Mouse (Mus musculus) embryonic facial prominence, embryonic 12.5 days (tissue): ENCODE data around the gene Osgin1. TPM values are rescaled to one million over a fixed set of nuclear protein-coding genes. Genes with fewer than 3 reads are reported as not detected.

Experiments
- ATAC-seq: fragments of 200-750 bp; cut with Nextera tagmentation; 2 replicates; pipeline ENCODE4 v1.8.0; 2017; ENCODE audit not compliant: insufficient number of reproducible peaks, insufficient read depth, low FRiP score, low TSS enrichment
- H3K27ac ChIP-seq: fragments of 300-500 bp; sonication (generic); 2 replicates; pipeline ENCODE4 v1.5.1; 2016; ENCODE audit warnings: mild to moderate bottlenecking
- H3K27me3 ChIP-seq: fragments of 300-500 bp; sonication (generic); 2 replicates; pipeline ENCODE4 v1.6.1; 2016; ENCODE audit warnings: mild to moderate bottlenecking, moderate library complexity
- H3K36me3 ChIP-seq: fragments of 300-500 bp; sonication (generic); 2 replicates; pipeline ENCODE4 v1.6.1; 2016; ENCODE audit warnings: mild to moderate bottlenecking
- H3K4me1 ChIP-seq: fragments of 300-500 bp; sonication (generic); 2 replicates; pipeline ENCODE4 v1.6.1; 2016
- H3K4me2 ChIP-seq: fragments of 300-500 bp; sonication (generic); replicated peaks from 2 replicates; pipeline ENCODE4 v1.6.1; 2016; ENCODE audit warnings: mild to moderate bottlenecking, moderate library complexity
- H3K4me3 ChIP-seq: fragments of 300-500 bp; sonication (generic); 2 replicates; pipeline ENCODE4 v1.5.1; 2016; ENCODE audit warnings: mild to moderate bottlenecking
- H3K9ac ChIP-seq: fragments of 300-500 bp; sonication (generic); 2 replicates; pipeline ENCODE4 v1.6.1; 2016; ENCODE audit warnings: mild to moderate bottlenecking, moderate library complexity
- H3K9me3 ChIP-seq: fragments of 300-500 bp; sonication (generic); 2 replicates; pipeline ENCODE4 v1.6.1; 2016; ENCODE audit warnings: mild to moderate bottlenecking, moderate library complexity
- WGBS: fragments of 180-500 bp; shearing (Covaris S2); methylation state at CpG from one replicate; pipeline ENCODE4 v1.1.7; 2016; 5-methylcytosine and 5-hydroxymethylcytosine counted together
- polyA plus RNA-seq: library from polyadenylated mRNA; unstranded; fragments of >200 nt; fragmentation: Nextera tagmentation; extraction: Ambion mirVana; gene quantifications from 2 replicates; pipeline ENCODE4 v1.2.1, GENCODE M21; 2016

Osgin1 gene
- polyA plus RNA-seq, 1 experiment from 2014 or later, result 0.56 TPM

DNA sequence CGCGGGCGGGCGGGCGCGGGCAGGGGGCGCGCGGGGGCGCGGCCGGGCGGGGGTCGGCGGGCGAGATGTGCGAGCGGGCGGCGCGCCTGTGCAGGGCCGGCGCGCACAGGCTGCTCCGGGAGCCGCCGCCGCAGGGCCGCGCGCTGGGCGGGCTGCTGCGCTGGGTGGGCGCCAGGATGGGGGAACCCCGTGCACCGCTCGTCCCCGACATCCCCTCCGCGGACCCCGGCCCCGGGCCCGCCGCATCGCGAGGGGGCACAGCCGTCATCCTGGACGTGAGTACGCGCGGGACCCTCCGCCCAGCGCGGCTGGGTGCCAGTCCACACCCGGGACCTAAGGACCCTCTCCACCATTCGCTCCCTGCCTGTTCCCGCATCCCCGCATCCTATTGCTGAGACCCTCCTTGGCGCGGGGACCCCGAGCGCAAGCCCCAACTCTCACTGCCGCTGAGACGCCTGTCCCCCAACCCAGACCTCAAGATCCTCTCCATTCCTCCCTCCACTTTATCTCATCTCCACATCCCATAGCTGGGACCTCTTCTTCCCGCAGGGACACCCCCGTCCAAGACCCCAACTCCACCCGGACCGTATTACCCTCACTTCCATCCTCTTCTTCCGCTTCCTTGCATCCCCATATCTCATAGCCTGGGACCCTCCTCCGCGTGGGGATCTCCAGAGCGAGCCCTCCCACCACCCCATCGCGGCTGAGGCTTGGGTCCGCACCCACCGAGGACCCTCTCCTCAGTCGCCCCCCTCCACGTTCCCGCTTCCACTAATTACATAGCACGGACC is 13.3 kb downstream of the Osgin1 start:
- H3K27ac ChIP-seq, result no peak overlapping the region
- peaks cover 11% of the 10 kb centered on the region; the same call in 1 of the 2 replicates for H3K4me1 ChIP-seq
- H3K4me3 ChIP-seq, result peak overlapping the region; percentile 54
- no peaks in the 10 kb centered on the region for H3K36me3 ChIP-seq
- ATAC-seq, result no peak
- peak overlapping the region; percentile 55 for H3K9ac ChIP-seq
- WGBS, result under 1% methylated on average over 39 of the region's 80 CpGs
- H3K9me3 ChIP-seq, result no peaks in the 10 kb centered on the region
- H3K4me2 ChIP-seq, result peak overlapping the region; percentile 72
- H3K27me3 ChIP-seq, result peaks cover 37% of the 10 kb centered on the region

DNA sequence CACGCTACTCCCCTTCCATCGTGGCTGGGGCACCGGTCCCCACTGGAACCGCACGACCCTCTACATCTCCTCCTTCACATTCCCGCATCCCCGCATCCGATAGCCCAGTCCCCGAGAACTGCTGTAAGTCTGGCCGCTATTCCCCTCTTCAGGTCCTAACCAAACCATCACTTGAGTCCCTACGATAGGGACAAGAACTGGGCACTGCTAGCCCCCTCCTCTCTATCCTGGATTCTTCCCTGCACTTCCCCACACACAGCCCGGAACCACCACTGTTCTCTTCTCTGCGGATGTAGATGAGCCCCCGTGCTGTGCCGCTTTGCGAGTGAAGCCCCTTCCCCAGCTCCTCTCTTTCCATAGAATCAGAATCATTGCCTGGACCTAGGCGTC is 13.9 kb downstream of the Osgin1 start:
- peaks cover 35% of the 10 kb centered on the region for H3K27me3 ChIP-seq
- peak overlapping the region; percentile 55 for H3K9ac ChIP-seq
- H3K4me2 ChIP-seq, result peak overlapping the region; percentile 72
- peak overlapping the region; percentile 54 for H3K4me3 ChIP-seq
- no peaks in the 10 kb centered on the region for H3K9me3 ChIP-seq
- H3K4me1 ChIP-seq, result peaks cover 11% of the 10 kb centered on the region; the same call in 1 of the 2 replicates
- ATAC-seq, result no peak
- no peak overlapping the region for H3K27ac ChIP-seq
- 2% methylated on average over 17 of the region's 17 CpGs for WGBS
- no peaks in the 10 kb centered on the region for H3K36me3 ChIP-seq

DNA sequence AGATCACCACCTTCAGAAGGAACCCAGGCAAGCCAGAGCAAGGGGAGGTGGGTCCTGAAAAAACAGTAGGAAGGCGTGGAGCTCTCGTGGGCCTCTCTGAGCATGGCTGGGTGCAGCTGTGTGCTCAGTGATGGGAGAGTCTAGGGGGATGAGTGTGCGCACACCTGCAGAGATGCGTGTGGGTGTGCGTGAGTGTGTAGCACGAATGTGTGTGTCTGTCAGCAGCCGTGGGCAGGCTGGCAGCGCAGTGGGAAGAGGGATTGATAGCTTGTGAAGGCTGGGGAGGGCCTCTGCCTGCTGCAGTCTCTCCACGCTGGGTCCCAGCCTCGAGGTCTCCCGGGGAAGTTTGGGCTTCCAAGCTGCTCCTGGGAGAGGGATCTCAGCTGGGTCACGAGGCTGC is 15.7 kb downstream of the Osgin1 start:
- Histone ChIP-seq H3K9me3 (no peaks in the 10 kb centered on the region), H3K4me2 (no peak overlapping the region), H3K27ac (no peak overlapping the region), H3K36me3 (no peaks in the 10 kb centered on the region), H3K9ac (no peak overlapping the region), H3K4me3 (no peak overlapping the region), H3K27me3 (peaks cover 35% of the 10 kb centered on the region), H3K4me1 (peaks cover 11% of the 10 kb centered on the region; the same call in 1 of the 2 replicates)
- no peak for ATAC-seq
- 74% methylated on average over 12 of the region's 12 CpGs for WGBS

GRCm38 (mm10) chr8:119451131-119451530 is 17.2 kb downstream of the Osgin1 start:
- ATAC-seq, result no peak
- Histone ChIP-seq H3K4me1 (peaks cover 9% of the 10 kb centered on the region; the same call in 1 of the 2 replicates), H3K4me3 (no peak overlapping the region), H3K36me3 (no peaks in the 10 kb centered on the region), H3K4me2 (no peak overlapping the region), H3K27ac (no peak overlapping the region), H3K9ac (no peak overlapping the region), H3K9me3 (no peaks in the 10 kb centered on the region), H3K27me3 (peaks cover 32% of the 10 kb centered on the region)
- 84% methylated on average over 4 of the region's 4 CpGs for WGBS

GRCm38 (mm10) chr8:119452919-119453318 is 19.0 kb downstream of the Osgin1 start:
- Histone ChIP-seq H3K36me3 (no peaks in the 10 kb centered on the region), H3K27ac (no peak overlapping the region), H3K4me1 (0 out of 2 replicates have a peak, but pooled peaks cover under 1% of the 10 kb centered on the region), H3K9me3 (no peaks in the 10 kb centered on the region), H3K4me2 (no peak overlapping the region), H3K9ac (no peak overlapping the region), H3K4me3 (no peak overlapping the region), H3K27me3 (peaks cover 23% of the 10 kb centered on the region)
- no peak for ATAC-seq
- WGBS, result 82% methylated on average over 5 of the region's 5 CpGs

GRCm38 (mm10) chr8:119456045-119456444 is 22.1 kb downstream of the Osgin1 start:
- no peaks in the 10 kb centered on the region for H3K9me3 ChIP-seq
- WGBS, result 87% methylated on average over 5 of the region's 5 CpGs
- H3K9ac ChIP-seq, result no peak overlapping the region
- no peaks in the 10 kb centered on the region for H3K4me1 ChIP-seq
- no peak for ATAC-seq
- no peak overlapping the region for H3K4me3 ChIP-seq
- H3K27me3 ChIP-seq, result 0 out of 2 replicates have a peak, but pooled peaks cover 1% of the 10 kb centered on the region
- H3K36me3 ChIP-seq, result no peaks in the 10 kb centered on the region
- H3K4me2 ChIP-seq, result no peak overlapping the region
- H3K27ac ChIP-seq, result no peak overlapping the region

GRCm38 (mm10) chr8:119459724-119460123 is 25.8 kb downstream of the Osgin1 start:
- H3K4me2 ChIP-seq, result no peak overlapping the region
- H3K27me3 ChIP-seq, result peaks cover 14% of the 10 kb centered on the region
- H3K9ac ChIP-seq, result no peak overlapping the region
- no peak for ATAC-seq
- WGBS, result 56% methylated on average over 16 of the region's 16 CpGs
- H3K4me3 ChIP-seq, result no peak overlapping the region
- no peaks in the 10 kb centered on the region for H3K9me3 ChIP-seq
- 0 out of 2 replicates have a peak, but pooled peaks cover under 1% of the 10 kb centered on the region for H3K4me1 ChIP-seq
- 0 out of 2 replicates have a peak overlapping the region, but pooled peaks have one; percentile 6 for H3K27ac ChIP-seq
- no peaks in the 10 kb centered on the region for H3K36me3 ChIP-seq

DNA sequence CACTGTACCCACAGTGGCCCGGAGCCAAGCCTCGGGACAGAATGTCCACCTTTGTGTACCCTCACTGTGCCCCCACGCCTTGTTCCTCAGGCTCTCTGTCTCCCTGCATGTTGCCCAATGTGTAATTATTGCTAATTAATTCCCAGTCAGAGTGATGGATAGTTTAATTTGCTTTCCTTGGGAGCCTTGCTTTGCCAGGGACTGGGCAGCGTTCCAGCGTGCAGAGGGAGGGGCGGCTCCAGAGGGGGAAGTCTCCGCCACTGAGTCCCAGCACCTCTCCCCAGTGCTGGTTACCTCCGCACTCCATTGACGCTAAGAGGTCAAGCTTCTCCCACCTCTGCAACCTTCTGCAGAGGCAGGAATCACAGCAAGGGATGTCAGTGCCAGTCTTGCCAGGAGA is 27.4 kb downstream of the Osgin1 start:
- no peaks in the 10 kb centered on the region for H3K9me3 ChIP-seq
- no peak for ATAC-seq
- peaks cover 30% of the 10 kb centered on the region for H3K27me3 ChIP-seq
- no peak overlapping the region for H3K27ac ChIP-seq
- WGBS, result 75% methylated on average over 9 of the region's 9 CpGs
- H3K9ac ChIP-seq, result no peak overlapping the region
- H3K36me3 ChIP-seq, result no peaks in the 10 kb centered on the region
- peaks cover 15% of the 10 kb centered on the region for H3K4me1 ChIP-seq
- no peak overlapping the region for H3K4me3 ChIP-seq
- H3K4me2 ChIP-seq, result no peak overlapping the region

GRCm38 (mm10) chr8:119463709-119464108 is 29.8 kb downstream of the Osgin1 start:
- no peak for ATAC-seq
- peaks cover 42% of the 10 kb centered on the region for H3K27me3 ChIP-seq
- no peaks in the 10 kb centered on the region for H3K36me3 ChIP-seq
- 60% methylated on average over 7 of the region's 7 CpGs for WGBS
- H3K9me3 ChIP-seq, result no peaks in the 10 kb centered on the region
- peaks cover 16% of the 10 kb centered on the region for H3K4me1 ChIP-seq
- no peak overlapping the region for H3K27ac ChIP-seq
- H3K4me3 ChIP-seq, result no peak overlapping the region
- H3K9ac ChIP-seq, result no peak overlapping the region
- no peak overlapping the region for H3K4me2 ChIP-seq

DNA sequence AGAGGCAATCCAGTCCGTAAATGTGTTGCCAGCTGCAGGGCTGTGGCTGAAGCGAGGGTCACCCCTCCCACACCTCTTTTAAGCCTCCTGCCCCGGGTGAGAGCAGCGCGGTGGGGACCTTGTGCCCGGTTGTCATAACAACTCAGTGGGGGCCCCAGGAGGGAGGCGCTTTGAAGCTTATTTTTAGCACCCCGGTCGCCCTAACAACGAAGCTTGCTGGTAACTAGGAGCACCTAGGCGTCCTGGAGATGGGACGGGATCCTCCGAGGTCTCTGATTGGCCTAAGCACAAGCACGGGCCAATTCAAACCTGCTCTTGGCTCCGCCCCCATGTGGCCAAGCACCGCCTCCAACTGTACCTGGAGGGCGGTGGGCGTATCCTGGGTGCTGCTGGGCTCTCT is 32.2 kb downstream of the Osgin1 start:
- no peak; the same call in 1 of the 2 replicates for ATAC-seq
- Histone ChIP-seq H3K9me3 (no peaks in the 10 kb centered on the region), H3K9ac (no peak overlapping the region), H3K27me3 (peaks cover 42% of the 10 kb centered on the region), H3K4me2 (peak overlapping the region; percentile 37), H3K27ac (no peak overlapping the region), H3K4me3 (no peak overlapping the region), H3K36me3 (no peaks in the 10 kb centered on the region), H3K4me1 (peaks cover 16% of the 10 kb centered on the region)
- WGBS, result 3% methylated on average over 18 of the region's 18 CpGs

DNA sequence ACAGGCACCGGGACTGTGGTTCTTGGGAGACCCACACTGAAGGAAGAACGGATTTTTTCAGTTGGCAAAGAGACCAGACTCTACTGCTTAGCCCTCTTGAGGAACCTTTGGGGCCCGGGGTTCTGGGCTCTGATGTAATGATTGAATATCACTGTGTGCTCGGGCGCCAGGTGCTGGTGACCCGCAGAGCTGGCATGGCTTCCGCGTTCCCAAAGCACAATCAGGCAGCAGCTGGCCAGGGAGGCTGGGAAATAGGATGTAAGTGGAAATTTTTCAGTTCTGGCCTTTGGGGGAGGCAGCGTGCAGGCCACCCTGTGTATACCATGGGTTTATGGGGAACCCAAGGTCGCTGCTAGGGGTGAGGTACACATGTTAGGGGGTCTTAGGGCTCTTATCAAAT is 32.9 kb downstream of the Osgin1 start:
- ATAC-seq, result no peak
- no peak overlapping the region for H3K27ac ChIP-seq
- H3K9me3 ChIP-seq, result no peaks in the 10 kb centered on the region
- H3K9ac ChIP-seq, result no peak overlapping the region
- no peak overlapping the region for H3K4me3 ChIP-seq
- peaks cover 42% of the 10 kb centered on the region for H3K27me3 ChIP-seq
- no peaks in the 10 kb centered on the region for H3K36me3 ChIP-seq
- peaks cover 16% of the 10 kb centered on the region for H3K4me1 ChIP-seq
- WGBS, result 80% methylated on average over 10 of the region's 10 CpGs
- peak overlapping the region; percentile 37; the same call in 1 of the 2 replicates for H3K4me2 ChIP-seq

- Histone ChIP-seq H3K36me3 (no peaks in the 10 kb centered on the region), H3K4me2 (no peak overlapping the region), H3K27ac (no peak overlapping the region), H3K27me3 (peaks cover 43% of the 10 kb centered on the region), H3K4me1 (peaks cover 16% of the 10 kb centered on the region), H3K9me3 (no peaks in the 10 kb centered on the region), H3K4me3 (no peak overlapping the region), H3K9ac (no peak overlapping the region)
- no peak for ATAC-seq
- WGBS, result 82% methylated on average over 8 of the region's 8 CpGs
Observed at GRCm38 (mm10) chr8:119468091-119468490, 34.2 kb downstream of the Osgin1 start.
